Mouse (Mus musculus): Measurements from ENCODE around the gene Ranbp3.

The Ranbp3 gene

DNA sequence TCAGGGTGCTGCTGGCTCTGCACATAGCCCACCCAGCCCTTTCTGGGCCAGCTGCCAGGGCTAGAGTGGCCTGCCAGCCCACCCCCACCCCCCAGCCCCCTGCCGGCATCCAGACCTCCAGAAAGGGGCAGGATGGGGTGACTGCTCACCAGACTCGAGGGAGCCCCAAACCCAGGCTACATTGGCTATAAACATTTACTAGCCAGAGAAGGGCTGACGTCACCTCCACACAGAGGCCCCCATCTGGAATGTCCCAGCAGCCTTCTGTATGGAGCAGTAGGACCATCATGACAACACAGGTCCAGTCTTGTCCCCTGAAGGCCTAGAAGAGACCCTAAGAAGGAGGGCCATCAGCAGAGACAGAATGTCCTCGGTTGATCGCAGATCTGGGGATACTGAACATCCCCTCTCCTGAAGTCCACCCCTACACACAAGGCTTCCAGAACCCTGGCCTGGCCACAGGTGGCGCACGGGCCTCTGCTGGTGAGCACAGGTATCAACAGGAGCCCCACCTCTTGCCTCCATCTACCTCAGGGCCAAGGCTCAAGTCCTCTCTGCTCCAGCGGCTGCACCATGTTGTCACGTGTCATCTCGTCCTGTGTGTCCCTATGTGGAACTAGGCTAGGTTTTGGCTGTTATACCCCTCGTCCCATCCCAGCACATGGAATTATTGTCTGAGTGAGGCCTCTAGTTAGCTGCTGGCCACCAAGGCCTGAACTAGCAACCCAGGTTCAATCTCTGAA, 50.5 kb downstream of the Ranbp3 start:
- DNase-seq (ENCODE audit: low spot score in 2 of 2): no peak

DNA sequence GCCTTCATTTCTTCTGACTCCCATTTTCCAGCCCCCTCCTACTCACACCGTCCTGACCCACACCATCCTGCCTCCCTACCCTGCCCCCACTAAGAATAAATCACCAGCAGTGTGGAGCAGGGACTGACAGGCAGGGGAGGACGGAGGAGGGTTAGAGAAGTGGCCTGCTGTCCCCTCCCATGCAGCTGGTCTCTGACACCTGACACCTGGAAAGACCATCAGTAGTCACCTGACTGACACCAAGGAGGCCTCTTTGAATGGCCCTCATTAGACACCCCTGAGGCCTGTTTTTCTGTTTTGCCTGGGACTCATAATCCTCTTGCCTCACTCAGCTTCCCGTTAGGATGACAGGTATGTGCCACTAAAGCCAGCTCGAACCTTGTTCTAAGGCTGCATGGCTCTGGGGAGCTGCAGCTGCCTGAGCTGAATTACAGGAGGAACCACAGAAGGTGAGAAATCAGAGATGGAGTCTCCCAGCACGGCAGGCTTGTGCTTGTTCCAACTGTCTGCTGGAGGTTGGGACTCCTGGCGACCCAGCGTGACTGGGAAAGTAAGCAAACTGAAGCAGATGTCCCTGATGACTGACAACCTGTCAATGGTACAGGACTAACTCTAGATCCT, 54.0 kb downstream of the Ranbp3 start:
- DNase-seq (ENCODE audit: low spot score in 2 of 2): no peak

DNA sequence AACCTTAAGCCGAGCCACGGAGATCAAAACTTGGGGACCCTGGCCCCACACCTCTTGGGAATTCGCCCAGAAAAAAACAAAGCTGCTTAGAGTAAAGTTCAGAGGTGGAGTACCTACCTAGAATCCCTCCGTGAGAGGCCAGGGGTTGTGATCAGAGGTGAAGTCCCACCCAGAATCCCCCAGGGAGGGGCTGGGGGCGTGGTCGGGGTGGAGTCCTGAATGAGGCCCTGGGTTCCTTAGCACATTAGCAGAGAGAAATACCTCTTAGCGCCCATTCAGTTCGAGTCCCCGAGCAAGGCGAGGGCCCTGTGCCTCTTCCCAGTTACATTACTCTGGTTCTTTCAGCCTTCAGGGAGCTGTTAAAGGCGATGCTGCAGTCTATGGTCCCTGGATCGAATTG, 54.6 kb downstream of the Ranbp3 start:
- DNase-seq (ENCODE audit: low spot score in 2 of 2): peak in 1 of 2 experiments; percentile 44

DNA sequence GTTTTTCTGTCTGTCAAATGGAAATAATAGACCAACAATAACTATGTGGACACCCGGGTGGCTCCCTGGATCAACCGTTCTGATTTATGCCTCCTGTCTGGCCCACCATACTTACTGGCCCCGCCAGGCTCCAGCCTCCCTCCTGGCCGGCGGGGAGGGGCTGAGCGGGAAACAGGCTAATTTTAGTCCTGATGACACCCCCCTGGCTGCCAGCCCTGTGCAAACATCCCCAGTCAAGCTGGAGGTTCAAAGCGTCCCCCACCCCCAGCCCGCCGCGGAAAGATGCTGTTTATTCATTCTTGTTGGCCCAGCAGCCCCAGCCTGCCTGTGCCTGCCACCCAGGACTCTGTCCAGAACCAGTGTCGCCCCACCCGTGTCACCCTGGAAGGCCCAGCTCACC, 55.0 kb downstream of the Ranbp3 start:
- no peak for DNase-seq (ENCODE audit: low spot score in 2 of 2)

DNA sequence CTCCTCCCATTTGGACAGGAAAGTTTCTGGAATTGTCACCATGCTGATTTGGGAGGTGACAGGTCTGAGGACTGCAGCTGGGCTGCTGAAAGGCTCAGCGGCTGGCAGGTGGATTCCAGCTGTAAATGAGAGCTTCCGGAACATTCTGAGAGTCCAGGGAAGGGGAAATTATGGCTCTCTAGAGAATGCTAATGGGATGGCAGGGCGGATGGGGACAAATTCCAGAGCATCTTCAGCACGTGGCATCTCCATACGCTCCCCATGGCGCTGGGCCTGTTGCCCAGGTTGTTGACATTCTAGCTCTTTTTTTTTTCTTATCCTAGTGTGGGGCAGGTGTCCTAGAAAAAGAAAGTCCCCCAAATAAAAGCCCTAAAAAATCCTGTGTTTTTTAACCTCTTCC, 56.1 kb downstream of the Ranbp3 start:
- DNase-seq (ENCODE audit: low spot score in 2 of 2): no peak

DNA sequence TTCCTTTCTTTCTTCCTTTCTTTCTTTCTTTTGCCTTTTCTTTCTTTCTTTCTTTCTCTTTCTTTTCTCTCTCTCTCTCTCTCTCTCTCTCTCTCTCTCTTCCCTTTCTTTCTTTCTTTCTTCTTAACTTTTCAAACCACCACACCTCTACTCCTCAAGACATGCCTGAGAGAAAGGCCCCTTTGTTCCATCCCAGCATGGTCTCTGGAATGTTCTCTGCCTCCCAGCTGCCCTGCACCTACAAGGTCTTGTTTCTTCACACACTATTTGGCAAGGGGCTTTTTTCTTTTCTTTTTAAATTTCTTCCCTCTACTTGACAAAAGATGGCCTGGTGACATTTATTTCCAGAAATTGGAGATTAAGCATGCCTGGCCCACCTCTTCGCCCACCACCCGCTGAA, 56.6 kb downstream of the Ranbp3 start:
- no peak for DNase-seq (ENCODE audit: low spot score in 2 of 2)

DNA sequence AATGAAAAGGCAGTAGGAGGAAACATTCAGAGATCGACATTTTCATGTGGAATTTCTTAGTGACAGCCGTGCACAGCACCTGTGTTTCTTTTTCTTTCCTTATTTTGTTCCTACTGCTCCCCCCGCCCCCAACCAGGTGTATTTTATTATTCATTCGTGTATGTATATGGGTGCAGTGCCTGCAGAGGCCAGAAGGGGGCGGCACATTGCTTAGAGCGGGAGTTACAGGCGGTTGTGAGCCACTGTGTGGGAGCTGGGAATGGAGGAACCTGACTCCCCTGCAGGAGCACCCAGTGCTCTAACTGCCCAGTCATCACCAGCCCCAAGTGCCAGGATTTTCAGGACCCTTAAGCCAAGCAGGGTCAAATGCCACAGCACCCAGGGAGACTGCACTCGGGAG, 63.4 kb downstream of the Ranbp3 start:
- DNase-seq (ENCODE audit: low spot score in 2 of 2): peak in 1 of 2 experiments; percentile 49

DNA sequence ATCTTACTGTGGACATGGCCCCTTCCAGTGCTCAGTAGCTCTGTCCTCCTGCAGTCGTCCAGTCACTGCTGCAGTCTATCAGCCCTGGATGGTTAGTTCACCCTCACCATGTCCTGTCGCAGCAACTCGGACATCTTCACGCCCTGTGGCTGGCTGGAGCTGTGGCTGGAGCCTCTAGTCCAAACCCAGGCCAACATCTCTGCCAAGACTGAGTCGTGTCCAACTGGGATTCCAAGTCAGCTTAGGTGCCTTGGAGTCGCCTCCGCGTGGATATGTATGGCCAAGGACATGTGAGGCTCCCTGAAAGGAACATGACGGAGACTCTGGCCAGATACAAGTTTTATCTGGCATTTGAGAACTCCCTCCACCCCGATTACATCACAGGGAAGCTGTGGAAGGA, 65.1 kb downstream of the Ranbp3 start:
- no peak for DNase-seq (ENCODE audit: low spot score in 2 of 2)

DNA sequence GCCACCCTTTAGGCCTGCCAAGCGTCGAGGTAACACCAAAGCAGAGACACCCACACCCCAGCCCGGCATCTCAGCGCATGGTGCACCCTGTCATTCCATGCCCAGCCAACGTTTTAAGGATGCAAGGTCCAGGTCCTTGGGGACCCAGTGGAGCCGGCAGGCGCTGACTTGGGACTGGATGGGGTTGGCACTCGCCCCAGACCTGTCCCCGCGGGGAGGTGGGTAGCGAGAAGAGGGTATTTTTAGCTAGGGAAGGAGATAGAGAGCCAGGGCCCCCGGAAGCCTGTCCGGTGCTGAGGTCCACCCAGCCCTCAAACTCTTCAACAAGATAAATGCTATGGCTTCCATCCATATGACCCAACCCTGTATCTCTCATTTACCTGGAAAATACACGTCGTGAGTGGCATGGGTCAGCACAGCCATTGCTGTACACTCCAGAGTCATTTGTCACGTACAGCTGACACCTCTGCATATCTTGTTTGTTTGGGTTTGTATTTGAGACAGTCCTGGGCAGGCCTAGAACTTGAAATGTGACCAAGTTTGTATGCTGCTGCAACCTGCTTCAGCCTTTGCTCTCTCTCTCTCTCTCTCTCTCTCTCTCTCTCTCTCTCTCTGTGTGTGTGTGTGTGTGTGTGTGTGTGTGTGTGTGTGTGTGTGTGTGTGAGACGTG, 67.2 kb downstream of the Ranbp3 start:
- no peak for DNase-seq (ENCODE audit: low spot score in 2 of 2)

DNA sequence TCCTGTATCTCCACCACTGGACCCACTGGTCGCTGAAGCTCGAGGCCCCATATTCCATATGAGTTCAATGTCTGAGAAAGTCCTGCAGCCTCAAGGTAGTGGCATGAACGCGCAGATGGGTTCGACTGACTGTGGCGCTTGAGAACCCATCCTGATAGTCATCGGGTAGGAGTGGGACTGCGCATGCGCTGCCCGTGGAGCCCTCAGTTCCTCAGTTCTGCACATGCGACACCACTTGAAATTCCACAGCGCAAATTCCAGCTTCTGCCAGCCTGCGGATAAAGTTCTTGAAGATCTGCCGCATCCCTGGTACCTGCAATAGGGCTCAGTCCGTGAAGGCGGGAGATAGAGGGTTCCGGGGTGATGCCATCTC, 67.7 kb downstream of the Ranbp3 start:
- DNase-seq (ENCODE audit: low spot score in 2 of 2): no peak

DNA sequence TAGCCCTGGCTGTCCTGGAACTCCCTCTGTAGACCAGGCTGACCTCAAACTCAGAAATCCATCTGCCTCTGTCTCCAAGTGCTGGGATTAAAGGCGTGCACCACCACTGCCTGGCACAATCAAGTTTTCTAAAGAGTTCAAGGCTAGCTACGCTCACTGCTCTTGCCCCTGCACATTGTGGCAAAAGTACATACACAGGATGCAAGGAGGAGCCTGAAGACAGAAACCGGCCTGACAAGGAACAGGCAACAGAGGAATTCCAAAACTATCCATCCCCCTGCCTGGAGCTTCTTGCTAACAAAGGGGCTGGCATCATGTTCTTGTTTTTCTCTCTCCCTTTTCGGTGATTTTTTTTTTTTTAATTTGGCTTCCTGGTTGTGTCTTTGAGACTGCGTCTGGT, 71.1 kb downstream of the Ranbp3 start:
- no peak for DNase-seq (ENCODE audit: low spot score in 2 of 2)

DNA sequence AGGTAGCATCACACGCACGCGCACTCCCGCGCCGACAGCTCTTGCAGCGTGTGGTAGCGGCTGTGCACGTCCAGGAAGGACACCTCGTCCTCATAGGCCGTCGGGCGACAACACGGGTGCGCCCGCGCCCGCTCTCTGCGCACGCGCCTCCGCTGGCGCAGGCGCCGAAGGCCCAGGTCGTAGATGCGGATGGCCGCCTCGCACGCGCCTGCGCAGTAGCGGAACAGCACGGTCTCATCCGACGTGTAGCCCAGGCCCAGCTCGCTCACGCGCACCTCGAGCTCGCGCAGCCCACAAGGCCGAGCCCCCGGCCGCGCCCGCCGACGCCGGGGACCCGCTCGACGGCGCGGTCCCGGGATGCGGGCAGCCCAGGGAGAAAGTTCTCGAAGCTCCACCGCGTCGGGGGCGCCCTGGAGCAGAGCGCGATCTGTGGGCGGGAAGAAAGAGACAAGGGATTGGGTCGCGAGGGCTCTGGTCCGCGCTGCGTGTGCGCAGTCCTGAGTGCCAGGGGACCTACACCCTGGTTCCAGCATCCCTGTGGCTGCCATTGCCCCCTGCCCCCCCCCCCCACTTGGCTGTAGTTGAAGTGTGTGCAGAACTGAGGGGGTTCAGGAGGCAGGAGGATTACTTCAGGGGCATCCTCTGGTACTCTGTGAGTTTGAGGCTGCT, 78.4 kb downstream of the Ranbp3 start:
- DNase-seq (ENCODE audit: low spot score in 2 of 2): no peak

DNA sequence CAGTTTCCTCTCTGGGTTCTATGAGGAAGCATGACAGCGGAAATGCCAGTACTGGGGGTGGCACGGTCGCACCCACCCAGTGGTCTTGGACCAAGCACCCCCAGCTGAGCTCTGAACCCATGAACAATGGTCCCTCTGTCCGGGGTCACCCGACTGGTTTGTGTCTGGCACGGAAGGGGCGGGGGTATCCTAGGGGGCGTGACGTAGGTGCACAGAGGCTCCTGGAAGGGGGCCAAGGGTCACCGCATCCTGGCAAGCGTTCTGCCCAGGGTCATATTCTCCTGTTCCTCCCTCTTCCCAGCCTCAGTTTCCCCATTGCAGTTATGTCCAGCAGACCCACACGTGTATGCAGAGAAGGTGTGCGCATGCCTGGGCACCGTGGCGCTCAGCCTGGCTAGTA, 80.4 kb downstream of the Ranbp3 start:
- no peak for DNase-seq (ENCODE audit: low spot score in 2 of 2)

DNA sequence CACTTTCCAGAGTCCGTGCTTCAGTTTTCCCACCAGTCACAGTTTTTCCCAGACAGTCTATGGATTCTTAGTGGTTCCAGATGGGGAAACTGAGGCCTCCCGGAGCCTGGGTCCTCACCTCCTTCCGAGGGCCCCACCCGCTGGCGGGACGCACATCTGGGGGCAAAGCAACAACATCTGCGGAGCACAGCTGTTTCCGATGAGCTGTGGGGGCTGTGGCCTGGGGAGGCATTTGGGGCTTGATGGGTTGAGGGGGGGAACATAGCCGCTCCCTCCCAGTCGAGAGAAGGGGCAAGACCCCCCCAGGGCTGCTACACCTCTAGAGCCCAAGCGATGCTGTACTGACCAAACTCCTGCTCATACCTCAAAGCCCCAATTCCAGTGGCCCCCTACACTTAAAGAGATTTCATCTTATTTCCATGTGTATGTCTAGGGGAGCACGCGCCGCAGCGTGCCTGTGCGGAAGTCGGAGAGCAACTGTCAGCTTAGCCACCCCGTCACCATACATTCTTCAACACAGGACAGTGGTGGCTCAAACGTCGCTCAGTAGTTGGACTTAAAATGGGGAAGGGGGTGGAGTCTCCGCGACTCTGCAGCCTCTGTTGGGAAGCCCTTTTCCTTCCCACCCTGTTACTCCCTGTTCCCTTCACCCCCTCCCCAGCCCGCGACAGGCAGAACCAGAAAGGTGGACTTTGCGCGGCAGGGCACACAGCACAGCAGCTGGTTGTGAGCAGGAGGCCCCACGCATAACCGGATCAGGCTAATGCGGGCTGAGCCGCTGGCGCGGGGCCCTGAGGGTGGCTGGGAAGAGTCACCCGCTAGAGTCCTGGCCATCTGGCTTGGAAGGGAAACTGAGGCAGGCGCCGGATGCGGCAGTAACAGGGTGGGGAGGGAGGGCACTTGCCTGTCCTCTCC, 81.4 kb downstream of the Ranbp3 start:
- no peak for DNase-seq (ENCODE audit: low spot score in 2 of 2)

DNA sequence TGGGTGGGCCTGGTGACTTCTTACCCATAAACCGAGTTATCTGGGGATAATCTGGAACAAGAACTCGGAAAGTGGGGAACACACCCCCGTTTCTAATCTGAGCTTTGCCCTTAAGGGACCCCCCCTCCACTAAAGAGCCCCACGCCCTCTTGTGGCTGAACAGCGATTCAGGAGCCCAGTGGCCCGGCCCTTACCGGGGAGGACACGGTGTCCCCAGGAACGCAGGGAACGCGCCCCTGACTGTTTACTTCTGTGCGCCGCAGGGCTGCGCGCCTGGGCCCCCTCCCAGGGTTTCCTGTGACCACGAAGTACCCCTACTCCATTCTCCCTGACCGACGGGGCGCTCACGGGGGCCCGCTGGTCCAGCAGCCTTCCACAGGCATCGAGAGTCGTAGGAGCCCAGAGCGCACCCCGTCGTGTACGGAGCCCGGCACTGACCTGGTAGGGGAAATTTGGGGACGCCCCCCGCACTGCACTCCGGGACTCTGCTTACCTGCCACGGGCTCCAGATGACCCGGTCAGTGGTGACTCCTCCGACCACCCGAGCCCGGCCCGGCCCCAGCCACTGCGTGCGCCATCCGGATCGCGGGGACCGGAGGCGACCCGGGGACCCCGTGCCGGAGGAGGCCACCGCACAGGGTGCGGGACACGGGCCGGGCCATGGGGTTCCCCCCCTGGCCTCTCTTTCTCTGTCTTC, 83.8 kb downstream of the Ranbp3 start:
- DNase-seq (ENCODE audit: low spot score in 2 of 2): peak in 1 of 2 experiments; percentile 50

DNA sequence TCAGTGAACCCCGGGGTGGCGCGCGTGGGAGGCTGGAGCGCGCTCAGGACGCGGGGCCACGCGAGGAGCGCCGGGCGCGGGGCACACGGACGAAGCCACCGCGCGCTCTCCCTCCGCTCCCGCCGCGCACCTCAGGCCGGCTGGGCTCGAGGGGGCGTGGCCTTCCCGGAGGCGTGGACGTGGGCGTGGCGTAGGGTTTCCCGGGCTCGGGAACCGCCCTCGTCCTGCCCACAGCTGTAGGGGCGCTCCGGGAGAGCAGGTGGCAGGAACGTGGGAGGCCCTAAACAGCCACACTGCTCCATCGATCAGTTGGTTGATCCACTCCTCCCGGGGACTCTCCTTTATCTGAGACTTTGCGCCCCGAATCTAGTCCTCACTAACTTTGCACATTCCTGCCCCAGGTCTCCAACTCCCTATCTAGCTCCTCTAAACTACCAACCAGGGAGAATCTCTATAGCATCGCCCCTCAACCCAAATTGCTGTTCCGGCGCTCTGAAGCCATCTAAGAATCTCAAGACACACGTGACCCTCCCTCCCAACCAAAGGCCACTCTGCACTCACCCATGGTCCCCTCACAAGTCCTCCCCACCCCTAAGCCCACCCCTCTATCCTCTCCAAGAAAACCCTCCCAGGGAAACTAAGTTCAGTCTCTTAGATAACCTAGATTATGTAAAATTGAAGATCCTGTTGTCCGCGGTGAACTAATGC, 84.5 kb downstream of the Ranbp3 start, which contains the start of gene Nrtn:
Gene Nrtn (minus strand): TSS at position 115 of the 708 bp plus-strand sequence.
- DNase-seq (ENCODE audit: low spot score in 2 of 2): peak; percentile 85 to 90

DNA sequence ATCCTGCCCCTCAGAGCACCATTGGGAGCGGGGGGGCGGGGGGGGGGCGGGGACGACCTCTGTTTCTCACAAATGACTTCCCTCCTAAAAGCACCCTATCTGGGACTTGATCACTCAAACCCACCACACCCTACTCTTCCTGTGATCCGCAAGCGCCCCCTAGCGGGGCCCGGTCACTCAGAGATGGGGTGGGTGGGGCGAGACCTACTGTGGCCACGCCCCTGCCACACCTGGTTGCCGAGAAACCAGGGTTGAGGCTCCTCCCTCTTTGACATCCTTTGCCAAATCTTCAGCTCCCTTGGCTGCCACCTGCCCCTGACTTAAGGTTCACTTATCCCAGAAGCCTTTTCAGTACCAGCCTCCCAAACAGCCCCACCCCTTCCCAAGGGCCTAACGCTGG, 85.0 kb downstream of the Ranbp3 start:
- peak; percentile 70 to 89 for DNase-seq (ENCODE audit: low spot score in 2 of 2)

DNA sequence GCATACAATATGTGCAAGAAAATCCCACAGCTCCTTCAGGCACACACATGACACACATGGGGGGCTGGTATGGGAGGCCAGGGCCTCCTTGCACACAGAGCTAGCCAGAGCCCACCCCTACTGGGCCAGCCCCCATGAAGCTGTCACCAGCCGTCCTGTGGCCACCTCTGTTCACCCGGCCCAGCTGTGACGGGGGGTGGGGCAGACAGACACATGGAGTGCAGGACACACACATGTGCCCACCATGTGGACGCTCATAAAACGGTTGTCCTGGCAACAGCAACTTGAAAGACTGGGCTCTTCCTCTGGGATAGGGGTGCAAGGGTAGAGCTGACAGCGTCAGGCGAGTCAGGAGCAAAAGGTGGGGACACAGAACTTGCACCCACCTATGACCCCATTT, 86.2 kb downstream of the Ranbp3 start:
- DNase-seq (ENCODE audit: low spot score in 2 of 2): no peak

DNA sequence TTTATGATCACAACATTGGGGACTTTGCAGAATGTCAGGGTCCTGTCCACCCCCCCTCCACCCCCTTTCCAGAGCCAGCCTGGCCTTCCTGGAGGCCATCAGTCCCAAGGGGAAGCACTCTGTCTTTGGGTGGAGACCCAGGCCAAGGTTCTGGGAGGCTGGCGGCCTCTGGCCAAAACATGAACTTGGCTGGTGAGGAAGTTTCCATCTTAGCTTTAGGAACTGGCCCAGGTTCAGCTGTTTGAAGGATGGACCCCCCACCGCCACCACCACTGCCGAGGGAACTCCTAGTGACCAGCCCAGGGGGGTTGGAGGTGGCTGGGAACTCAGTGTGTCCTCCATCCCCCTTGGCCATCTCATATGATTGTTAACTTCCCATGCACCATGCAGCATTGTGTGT, 88.0 kb downstream of the Ranbp3 start:
- no peak for DNase-seq (ENCODE audit: low spot score in 2 of 2)
